Mouse (Mus musculus) neural tube, embryonic 11.5 days (tissue): ENCODE results near the gene Kbtbd6. TPM values are rescaled to one million over a fixed set of nuclear protein-coding genes. Genes with fewer than 3 reads are reported as not detected.

ENCODE experiments used
- ATAC-seq: fragments of 200-750 bp; cut with Nextera tagmentation; 2 replicates; pipeline ENCODE4 v1.8.0; 2017; ENCODE audit warnings: moderate number of reproducible peaks, mild to moderate bottlenecking, moderate TSS enrichment, moderate library complexity; ENCODE audit not compliant: insufficient read depth, low FRiP score, low TSS enrichment
- DNase-seq: peaks from one replicate; pipeline ENCODE4 v3.0.0-alpha.2; 2015; ENCODE audit warnings: low spot score
- H3K27ac ChIP-seq: fragments of 300-500 bp; sonication (generic); 2 replicates; pipeline ENCODE4 v1.5.1; 2014; ENCODE audit warnings: low read depth, mild to moderate bottlenecking, low read length
- H3K27me3 ChIP-seq: fragments of 300-500 bp; sonication (generic); 2 replicates; pipeline ENCODE4 v1.6.1; 2014; ENCODE audit warnings: mild to moderate bottlenecking, low read length, mixed read lengths; ENCODE audit not compliant: control insufficient read depth, insufficient read depth
- H3K36me3 ChIP-seq: fragments of 300-500 bp; sonication (generic); 2 replicates; pipeline ENCODE4 v1.6.1; 2014; ENCODE audit warnings: mild to moderate bottlenecking, low read length, moderate library complexity, mixed read lengths; ENCODE audit not compliant: control insufficient read depth, insufficient read depth
- H3K4me1 ChIP-seq: fragments of 300-500 bp; sonication (generic); 2 replicates; pipeline ENCODE4 v1.6.1; 2014; ENCODE audit warnings: low read length, mixed read lengths; ENCODE audit not compliant: control insufficient read depth, insufficient read depth
- H3K4me2 ChIP-seq: fragments of 300-500 bp; sonication (generic); 2 replicates; pipeline ENCODE4 v1.6.1; 2014; ENCODE audit warnings: low read depth, mild to moderate bottlenecking, moderate library complexity
- H3K4me3 ChIP-seq: fragments of 300-500 bp; sonication (generic); 2 replicates; pipeline ENCODE4 v1.5.1; 2014; ENCODE audit warnings: low read depth, low read length
- H3K9ac ChIP-seq: fragments of 300-500 bp; sonication (generic); 2 replicates; pipeline ENCODE4 v1.6.1; 2014; ENCODE audit warnings: mild to moderate bottlenecking, low read length
- H3K9me3 ChIP-seq: fragments of 300-500 bp; sonication (generic); 2 replicates; pipeline ENCODE4 v1.6.1; 2016; ENCODE audit warnings: low read length; ENCODE audit not compliant: control insufficient read depth
- WGBS: fragments of 180-500 bp; shearing (Covaris S2); extraction: QIAGEN DNeasy Blood & Tissue Kit; methylation state at CpG from one replicate; pipeline ENCODE4 v1.1.7; 2014; 5-methylcytosine and 5-hydroxymethylcytosine counted together
- polyA plus RNA-seq: library from polyadenylated mRNA; unstranded; fragments of >200 nt; fragmentation: Nextera tagmentation; extraction: Ambion mirVana; gene quantifications from 2 replicates; pipeline ENCODE4 v1.2.1, GENCODE M21; 2014

Gene Kbtbd6
- polyA plus RNA-seq, 1 experiment from 2014 or later = 6.3 TPM

- Histone ChIP-seq H3K9ac (peak overlapping the region; percentile 19; the same call in 1 of the 2 replicates), H3K4me1 (peaks cover 13% of the 10 kb centered on the region; the same call in 1 of the 2 replicates), H3K27me3 (no peaks in the 10 kb centered on the region), H3K27ac (no peak overlapping the region), H3K4me3 (peak overlapping the region; percentile 22; the same call in 1 of the 2 replicates), H3K9me3 (no peaks in the 10 kb centered on the region), H3K36me3 (no peaks in the 10 kb centered on the region), H3K4me2 (peak overlapping the region; percentile 38)
- peak; percentile 31 for DNase-seq
- no peak for ATAC-seq
- WGBS = 10% methylated on average over 19 of the region's 19 CpGs
Observed at GRCm38 (mm10) chr14:79486993-79487731, 35.5 kb downstream of the Kbtbd6 start.

- ATAC-seq = no peak
- no peaks in the 10 kb centered on the region for H3K36me3 ChIP-seq
- 41% methylated on average over 9 of the region's 9 CpGs for WGBS
Observed at GRCm38 (mm10) chr14:79488531-79488930, 36.9 kb downstream of the Kbtbd6 start.

GRCm38 (mm10) chr14:79489150-79489549 lies 37.5 kb downstream of the Kbtbd6 start:
- Histone ChIP-seq H3K4me3 (no peak overlapping the region), H3K4me1 (peaks cover 4% of the 10 kb centered on the region; the same call in 1 of the 2 replicates), H3K36me3 (no peaks in the 10 kb centered on the region), H3K9me3 (no peaks in the 10 kb centered on the region), H3K27ac (no peak overlapping the region), H3K27me3 (no peaks in the 10 kb centered on the region), H3K9ac (no peak overlapping the region), H3K4me2 (no peak overlapping the region)
- WGBS = 80% methylated on average over 12 of the region's 12 CpGs
- ATAC-seq = no peak
- no peak for DNase-seq

More at GRCm38 (mm10) chr14:79488531-79488930, 36.9 kb downstream of the Kbtbd6 start:
- no peak overlapping the region for H3K9ac ChIP-seq
- no peak overlapping the region for H3K27ac ChIP-seq
- DNase-seq = no peak
- H3K9me3 ChIP-seq = no peaks in the 10 kb centered on the region
- no peak overlapping the region for H3K4me2 ChIP-seq
- no peaks in the 10 kb centered on the region for H3K27me3 ChIP-seq
- H3K4me1 ChIP-seq = peaks cover 4% of the 10 kb centered on the region; the same call in 1 of the 2 replicates
- H3K4me3 ChIP-seq = no peak overlapping the region

- Histone ChIP-seq H3K9ac (no peak overlapping the region), H3K27me3 (no peaks in the 10 kb centered on the region), H3K9me3 (no peaks in the 10 kb centered on the region), H3K36me3 (no peaks in the 10 kb centered on the region), H3K27ac (no peak overlapping the region), H3K4me2 (no peak overlapping the region), H3K4me1 (peaks cover 4% of the 10 kb centered on the region; the same call in 1 of the 2 replicates), H3K4me3 (no peak overlapping the region)
- WGBS = 82% methylated on average over 3 of the region's 3 CpGs
- ATAC-seq (no peak), DNase-seq (no peak)
Observed at GRCm38 (mm10) chr14:79490246-79490645, 38.6 kb downstream of the Kbtbd6 start.

- no peak overlapping the region for H3K4me2 ChIP-seq
Observed at GRCm38 (mm10) chr14:79494349-79494748, 42.7 kb downstream of the Kbtbd6 start.

GRCm38 (mm10) chr14:79499326-79499725 lies 47.7 kb downstream of the Kbtbd6 start:
- no peaks in the 10 kb centered on the region for H3K36me3 ChIP-seq
- 94% methylated on average over 9 of the region's 9 CpGs for WGBS
- no peak overlapping the region for H3K4me2 ChIP-seq
- H3K4me3 ChIP-seq = no peak overlapping the region
- no peaks in the 10 kb centered on the region for H3K4me1 ChIP-seq
- no peak overlapping the region for H3K9ac ChIP-seq
- ATAC-seq = no peak
- no peaks in the 10 kb centered on the region for H3K9me3 ChIP-seq
- DNase-seq = no peak
- H3K27me3 ChIP-seq = no peaks in the 10 kb centered on the region
- no peak overlapping the region for H3K27ac ChIP-seq

More at GRCm38 (mm10) chr14:79494349-79494748, 42.7 kb downstream of the Kbtbd6 start:
- Histone ChIP-seq H3K9ac (no peak overlapping the region), H3K4me1 (no peaks in the 10 kb centered on the region), H3K27me3 (no peaks in the 10 kb centered on the region), H3K27ac (no peak overlapping the region), H3K36me3 (no peaks in the 10 kb centered on the region), H3K9me3 (no peaks in the 10 kb centered on the region), H3K4me3 (no peak overlapping the region)
- DNase-seq = no peak
- 76% methylated on average over 6 of the region's 6 CpGs for WGBS
- ATAC-seq = no peak

GRCm38 (mm10) chr14:79500756-79501155 lies 49.1 kb downstream of the Kbtbd6 start:
- no peak for DNase-seq
- Histone ChIP-seq H3K9ac (no peak overlapping the region), H3K4me1 (no peaks in the 10 kb centered on the region), H3K27me3 (no peaks in the 10 kb centered on the region), H3K27ac (no peak overlapping the region), H3K4me3 (no peak overlapping the region), H3K4me2 (no peak overlapping the region), H3K9me3 (no peaks in the 10 kb centered on the region), H3K36me3 (no peaks in the 10 kb centered on the region)
- WGBS = 84% methylated on average over 4 of the region's 4 CpGs
- no peak for ATAC-seq

GRCm38 (mm10) chr14:79503371-79504075 lies 51.9 kb downstream of the Kbtbd6 start:
- H3K4me1 ChIP-seq = no peaks in the 10 kb centered on the region
- no peak overlapping the region for H3K4me2 ChIP-seq
- no peaks in the 10 kb centered on the region for H3K9me3 ChIP-seq
- H3K27ac ChIP-seq = no peak overlapping the region
- H3K9ac ChIP-seq = no peak overlapping the region
- H3K27me3 ChIP-seq = no peaks in the 10 kb centered on the region
- WGBS = 84% methylated on average over 5 of the region's 5 CpGs
- ATAC-seq = no peak
- no peak for DNase-seq
- no peak overlapping the region for H3K4me3 ChIP-seq
- H3K36me3 ChIP-seq = no peaks in the 10 kb centered on the region
